Mouse (Mus musculus) right cerebral cortex, postnatal 36 days (tissue): ENCODE measurements around the gene Mroh9.

ENCODE experiments used
- DNase-seq, 2 experiments: peaks; one replicate each; pipeline ENCODE4 v3.0.0; 2022; ENCODE audit warnings: low spot score in 2 of 2, mixed read lengths in 1 of 2

Gene Mroh9

DNA sequence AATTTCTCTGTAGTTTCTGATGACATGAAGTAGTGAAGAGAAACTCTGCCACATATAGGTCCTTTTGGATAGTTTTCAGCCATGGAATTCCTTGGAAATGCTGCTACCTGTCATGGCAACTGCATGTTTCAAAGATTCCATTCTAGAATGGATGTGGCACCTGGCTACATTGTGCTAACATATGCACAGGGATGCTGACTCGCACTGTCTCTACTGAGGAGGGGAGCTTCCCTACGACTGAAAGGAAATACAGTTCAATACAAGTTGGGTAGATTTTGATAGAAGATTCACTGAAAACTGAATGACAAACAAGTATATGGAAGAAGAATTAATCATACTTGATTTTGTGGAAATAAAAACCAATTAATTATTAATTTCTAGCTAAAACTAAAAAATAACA, at the start of gene Mroh9:
Mroh9 (minus strand) TSS at position 101 of the 400 bp plus-strand sequence.
- no peak for DNase-seq

DNA sequence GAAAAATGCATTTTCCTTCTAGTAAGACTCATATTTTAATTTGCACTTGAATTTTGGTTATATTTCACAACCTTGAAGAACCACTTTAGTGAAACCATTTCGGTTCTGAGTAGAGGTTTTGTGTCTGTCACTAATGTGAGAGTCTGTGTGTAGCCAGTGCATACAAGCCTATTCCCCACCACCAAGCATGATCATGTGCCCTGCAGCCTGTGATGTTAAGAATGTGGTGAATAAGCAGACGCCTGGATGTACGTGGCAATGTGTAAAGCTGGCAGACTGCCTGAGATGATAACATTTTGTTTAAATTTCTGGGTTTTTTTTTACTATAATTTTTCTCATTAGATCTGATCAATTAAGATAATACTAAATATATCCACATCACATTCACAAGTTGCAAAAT, 44.5 kb upstream of the Mroh9 start:
- no peak for DNase-seq

DNA sequence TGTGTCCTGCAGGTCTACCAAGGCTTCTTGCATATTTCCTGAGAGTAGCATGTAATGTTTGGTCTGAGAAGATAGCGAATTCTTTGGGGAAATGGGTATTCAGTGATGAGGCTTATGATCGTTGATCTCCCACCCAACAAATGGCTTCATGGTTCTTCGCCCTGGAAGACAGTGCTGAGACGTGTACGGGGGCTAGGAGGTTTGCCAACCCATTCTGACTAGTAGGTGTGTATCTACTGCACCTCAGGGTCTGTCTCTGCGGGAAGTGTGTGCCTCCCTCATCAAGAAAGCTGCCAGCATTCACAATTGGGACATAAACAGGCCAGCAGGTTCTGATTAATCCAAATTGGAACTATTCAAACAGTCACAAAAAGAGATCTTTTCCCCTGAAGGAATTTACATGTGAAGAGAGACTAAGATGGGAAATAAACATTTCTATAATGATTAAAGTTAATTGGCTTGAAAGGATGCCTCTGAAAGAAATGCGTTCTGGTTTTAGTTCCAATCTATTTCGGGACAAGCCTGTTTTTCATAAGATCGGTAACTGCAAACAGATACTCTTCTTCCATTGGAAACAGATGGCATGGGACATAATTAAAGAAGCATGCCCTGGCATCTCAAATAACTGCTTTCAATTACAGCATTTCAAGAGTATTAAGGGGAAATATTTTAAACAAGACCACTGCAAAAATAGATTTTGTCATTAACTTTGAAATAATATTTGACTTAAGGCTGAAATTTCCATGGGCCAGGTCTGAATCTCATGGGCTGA, 43.8 kb upstream of the Mroh9 start:
- DNase-seq, result no peak

DNA sequence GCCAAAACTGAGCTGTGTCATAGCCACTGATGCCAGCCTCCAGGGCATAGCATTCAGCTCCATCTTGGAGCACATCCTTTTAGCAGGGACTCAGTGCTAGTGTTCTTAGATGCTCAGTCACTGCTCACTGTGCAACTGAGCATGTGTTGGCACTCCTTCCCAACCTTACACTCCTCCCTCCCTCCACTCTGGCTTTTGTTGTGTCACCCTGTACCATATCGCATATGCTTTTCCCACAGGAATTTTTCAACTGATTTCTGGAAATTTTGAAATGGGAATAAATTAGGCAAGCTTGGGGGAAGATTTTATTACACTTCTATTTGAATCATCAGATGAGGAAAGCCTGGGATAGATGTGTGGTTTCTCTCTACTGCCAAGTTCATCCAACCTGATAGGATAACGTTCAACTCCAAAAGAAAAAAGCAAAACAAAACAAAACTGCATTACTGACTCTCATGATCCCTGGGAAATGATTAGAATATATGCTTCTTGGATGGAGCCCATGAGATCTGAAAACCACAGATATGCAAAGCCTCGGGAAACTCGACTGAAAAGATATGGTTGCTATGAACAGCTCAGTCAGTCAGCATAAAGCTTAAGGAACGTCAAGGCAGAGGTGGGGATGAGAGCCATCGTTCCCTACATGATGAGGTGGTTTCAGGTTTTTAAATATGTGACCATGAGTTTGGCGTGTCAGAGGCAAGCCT, 40.9 kb upstream of the Mroh9 start:
- DNase-seq, result no peak

DNA sequence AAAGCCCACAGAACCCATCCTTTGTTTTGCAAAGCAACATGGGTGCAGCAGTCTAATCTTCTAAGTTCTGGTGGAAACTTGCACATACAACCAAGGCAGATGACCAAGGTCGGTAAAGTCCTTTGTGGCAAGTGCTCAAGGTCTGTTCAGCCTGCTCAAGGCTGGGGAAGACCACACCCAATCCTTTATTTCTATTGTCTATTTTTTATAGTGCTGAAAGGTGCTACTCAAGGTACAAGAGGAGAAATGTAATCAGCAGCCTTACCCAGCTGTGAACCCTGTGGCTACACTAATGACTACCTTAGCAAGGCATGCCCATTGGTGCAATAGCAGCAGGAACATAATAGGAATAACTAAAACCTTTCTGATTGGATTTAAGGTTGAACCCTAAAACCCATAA, 36.9 kb upstream of the Mroh9 start:
- no peak for DNase-seq

DNA sequence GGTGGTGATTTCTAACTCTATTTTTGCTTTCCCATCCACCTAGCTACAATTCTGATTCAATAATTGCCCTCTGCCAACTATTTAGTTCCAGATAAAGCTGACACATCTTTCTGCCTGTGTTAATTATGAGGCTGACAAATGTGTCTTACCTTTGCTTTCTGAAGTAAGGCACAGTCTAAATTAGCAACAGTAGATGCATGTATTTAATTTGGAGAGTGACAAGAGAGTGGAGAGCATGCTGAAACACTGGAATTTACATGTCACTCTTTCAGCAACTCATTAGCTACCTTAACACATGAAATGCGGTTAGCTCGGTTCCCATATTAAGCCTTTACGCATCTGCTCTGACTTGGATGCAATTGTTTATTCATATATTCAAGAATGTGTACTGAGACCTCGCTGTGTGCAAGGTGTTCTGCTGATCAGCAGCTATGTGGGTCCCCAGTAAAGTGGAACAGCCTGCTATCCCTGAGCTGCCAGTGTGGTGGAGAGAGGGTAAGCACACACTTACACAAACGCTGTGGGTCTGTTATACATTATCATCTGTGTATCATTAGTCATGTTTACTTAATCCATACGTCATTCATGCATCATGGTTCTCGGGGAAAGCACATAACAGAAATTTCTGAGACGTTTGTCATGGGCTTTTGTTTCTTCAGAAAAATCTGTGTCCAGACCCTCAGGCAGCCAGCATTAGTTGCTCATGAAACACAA, 28.1 kb upstream of the Mroh9 start:
- no peak for DNase-seq

DNA sequence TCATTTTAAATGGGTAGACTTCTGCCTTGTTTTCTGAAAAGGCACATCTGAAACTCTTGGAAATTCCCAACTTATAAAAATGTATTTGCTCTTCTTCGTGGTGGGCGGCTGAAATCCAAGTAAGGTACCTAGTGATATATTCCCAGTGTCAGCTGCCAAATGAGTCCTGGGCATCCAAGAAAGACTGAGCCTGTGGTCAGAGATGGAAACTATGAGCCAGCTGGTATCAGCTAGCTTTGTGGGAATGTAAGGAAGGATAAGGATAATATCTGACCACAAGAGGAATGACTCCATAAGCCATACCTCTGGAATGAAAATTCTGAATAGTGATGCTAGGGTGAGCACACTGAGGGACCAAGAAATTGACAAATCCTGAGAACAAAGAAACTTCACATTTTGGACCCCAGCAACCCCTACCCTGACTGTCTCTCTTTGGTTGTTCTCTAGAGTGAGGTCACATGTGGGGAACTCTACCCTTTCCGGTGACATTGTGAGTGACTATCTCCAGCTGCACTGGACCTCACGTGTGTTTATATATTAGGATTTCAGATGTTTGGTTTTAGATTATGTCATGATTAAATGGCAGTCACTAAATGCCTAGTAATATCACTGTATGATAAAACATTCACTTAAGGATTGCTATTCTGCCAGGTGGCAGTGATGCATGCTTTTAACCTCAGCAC, 27.2 kb upstream of the Mroh9 start:
- no peak for DNase-seq

DNA sequence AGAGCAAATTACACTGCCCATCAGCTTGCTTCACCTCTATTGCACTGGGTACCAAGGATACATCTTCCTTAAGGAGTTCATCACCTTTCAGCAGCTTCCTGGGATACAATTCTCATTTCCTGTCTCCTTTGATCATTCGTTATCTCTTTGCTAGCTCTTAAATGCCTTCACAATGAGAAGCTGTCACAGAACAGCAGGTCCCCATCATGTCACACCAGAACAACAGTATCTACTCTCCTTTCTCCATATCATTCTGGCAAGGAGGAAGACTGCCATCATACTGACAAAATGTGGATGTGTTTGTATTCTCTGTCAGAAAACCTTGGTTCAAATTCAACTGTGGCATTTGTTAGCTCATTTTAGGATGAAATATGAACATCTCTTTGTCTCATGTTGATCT, 19.5 kb upstream of the Mroh9 start:
- no peak for DNase-seq

DNA sequence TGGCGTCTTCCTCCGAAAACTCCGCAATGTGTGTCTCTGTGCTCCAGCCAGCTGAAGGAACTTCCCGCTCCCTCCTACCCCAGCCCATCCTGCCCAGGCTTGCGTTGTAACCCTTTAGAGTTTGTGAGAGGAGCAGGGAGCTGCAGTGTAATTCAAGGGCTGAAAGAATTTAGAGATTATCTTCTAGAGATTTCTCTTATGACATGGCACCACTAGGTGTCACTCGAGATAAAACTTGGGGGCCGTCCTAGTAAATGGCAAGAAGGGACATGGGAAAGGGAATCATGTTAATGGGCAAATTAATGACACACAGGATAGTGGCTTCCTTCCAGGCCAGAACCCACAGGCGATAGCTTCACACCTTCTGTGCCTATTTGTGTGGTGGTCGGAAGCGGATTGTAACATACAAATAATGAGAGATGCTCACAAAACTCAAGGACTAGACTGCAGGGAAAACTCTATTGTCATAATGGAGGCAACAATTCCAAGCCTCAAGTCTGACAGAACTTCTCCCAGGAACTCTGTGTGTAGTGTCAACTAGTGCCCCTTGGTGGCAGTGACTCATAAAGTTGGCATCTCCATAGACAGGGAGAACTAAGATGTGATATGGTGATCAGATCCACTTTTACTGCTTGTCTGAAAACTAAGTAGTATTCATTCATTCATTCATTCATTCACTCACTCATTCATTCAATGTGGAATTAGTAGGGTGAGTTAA, 6.1 kb upstream of the Mroh9 start:
- no peak for DNase-seq

DNA sequence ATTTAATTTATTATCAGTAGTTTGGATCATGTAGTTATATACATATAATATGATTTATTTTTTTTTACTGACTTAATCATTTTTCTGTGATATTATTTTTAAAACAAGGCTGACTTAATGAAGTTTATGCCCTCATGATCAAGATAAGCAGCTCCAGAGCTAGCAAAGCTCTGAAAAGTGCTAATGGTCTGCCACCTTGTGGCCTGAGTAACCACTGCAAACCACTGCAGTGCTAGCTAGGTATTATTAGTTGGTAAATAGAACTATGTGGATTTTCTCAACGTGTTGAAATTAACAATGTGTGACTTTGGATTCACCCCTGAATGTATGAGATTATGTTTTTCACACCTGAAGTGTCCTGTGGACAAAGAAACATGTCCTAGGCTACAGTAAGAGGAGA, 15.0 kb downstream of the Mroh9 start:
- DNase-seq, result peak in 1 of 2 experiments; percentile 8

DNA sequence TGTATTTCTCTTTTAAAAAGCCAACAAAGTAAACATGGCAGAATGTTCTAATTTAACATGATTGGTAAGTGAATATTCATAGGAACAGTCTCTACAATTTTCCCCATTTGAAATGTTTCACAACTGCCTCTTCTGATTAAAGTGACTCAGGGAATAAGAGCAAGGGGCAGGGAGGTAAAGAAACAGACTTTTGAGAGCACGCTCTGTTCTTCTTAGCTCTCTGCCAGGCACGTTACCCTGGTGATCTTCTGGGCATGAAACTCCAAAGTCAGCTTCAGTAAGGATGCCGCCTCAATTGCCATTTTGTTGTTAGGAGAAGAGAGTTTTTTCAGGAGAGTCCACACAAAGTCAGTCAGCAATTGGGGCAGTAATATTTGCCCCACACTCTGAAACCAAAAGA, 25.1 kb downstream of the Mroh9 start:
- peak in 1 of 2 experiments; percentile 8 for DNase-seq

DNA sequence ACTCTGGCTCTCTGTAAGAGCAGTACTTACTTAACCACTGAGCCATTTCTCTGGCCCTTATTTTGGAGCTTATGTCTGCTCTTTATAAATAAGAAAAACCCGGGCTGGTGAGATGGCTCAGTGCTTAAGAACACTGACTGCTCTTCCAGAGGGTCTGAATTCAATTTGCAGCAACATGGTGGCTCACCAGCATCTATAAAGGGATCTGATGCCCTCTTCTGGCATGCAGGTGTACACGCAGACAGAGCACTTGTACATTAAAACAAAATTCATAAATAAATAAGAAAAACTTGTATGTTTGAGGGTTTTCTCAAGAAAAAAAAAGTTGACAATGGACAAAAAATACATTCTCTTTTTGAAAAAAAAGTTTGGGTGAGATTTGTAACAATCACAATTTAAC, 28.1 kb downstream of the Mroh9 start:
- DNase-seq, result no peak

DNA sequence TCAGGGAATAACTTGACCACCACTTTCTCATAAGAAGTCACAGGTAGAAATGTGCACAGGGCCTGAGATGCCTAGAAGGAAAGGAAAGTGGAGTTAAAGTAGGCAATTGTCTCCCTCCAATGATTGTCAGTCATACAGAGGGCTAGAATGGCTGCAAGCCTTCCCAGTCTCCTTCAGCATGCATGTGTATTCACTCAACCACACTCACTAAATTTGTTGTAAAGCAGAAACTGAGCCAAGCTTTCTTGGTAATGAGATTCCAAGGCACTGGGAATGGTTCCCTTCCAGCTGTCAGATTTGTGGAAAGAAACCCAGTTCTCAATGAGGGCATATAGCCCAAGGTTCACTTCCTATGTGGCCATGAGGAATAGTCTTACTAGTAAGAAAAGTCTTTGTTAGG, 29.8 kb downstream of the Mroh9 start:
- DNase-seq, result no peak

DNA sequence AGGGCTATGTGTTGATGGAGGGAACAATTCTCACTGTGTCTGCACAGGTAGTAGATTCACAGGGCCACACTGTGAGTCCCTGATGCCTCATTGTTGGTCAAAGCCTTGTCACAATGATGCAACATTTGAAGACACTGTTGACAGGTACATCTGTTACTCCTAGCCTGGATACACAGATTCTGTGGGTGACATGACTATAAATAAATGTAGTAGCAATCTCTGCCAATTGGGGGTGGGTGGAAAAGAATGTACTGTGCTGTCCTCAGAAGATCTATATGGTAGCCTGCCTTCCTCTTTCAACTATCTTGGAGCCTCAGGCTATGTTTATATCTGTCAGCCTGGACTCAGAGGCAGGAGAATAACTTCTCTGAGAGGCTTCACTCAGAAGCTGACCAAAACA, 62.4 kb downstream of the Mroh9 start:
- DNase-seq, result peak in 1 of 2 experiments; percentile 2

DNA sequence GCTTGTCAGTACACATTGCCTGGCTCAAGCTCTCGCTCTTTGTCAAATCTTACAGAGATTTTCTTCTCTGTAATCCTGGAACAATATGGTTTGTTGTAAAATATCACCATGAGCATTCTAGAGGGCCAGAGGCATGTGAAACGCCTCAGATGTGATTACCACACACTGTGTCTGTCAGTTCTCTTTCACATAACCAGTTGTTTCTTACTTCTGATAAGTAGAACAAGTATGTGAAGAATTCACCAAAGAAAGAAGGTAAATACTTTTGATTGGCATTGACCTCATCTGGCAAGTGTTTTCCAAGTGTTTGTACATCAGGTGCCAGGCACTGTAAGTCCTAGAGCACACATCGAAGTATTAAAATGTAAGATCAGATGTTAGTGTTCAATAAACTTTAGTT, 76.2 kb downstream of the Mroh9 start:
- no peak for DNase-seq

DNA sequence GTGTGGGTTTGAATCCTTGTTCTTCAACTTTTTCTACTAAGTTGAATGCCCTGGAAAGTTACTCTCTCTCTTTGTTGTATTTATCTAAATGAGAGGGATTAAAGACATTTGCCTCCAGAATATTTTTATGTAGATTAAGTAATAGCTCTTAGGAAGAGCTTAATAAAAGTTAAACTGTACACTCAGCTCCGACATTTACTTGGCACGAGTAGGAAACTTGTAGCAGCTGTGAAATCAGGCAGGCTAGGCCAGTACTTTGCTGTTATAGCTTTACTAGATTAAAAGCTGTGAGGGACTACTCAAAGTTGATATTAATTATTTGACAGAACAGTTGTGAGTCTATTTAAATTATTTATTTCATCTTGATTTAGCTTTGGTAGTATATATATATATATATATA, 82.0 kb downstream of the Mroh9 start:
- no peak for DNase-seq

DNA sequence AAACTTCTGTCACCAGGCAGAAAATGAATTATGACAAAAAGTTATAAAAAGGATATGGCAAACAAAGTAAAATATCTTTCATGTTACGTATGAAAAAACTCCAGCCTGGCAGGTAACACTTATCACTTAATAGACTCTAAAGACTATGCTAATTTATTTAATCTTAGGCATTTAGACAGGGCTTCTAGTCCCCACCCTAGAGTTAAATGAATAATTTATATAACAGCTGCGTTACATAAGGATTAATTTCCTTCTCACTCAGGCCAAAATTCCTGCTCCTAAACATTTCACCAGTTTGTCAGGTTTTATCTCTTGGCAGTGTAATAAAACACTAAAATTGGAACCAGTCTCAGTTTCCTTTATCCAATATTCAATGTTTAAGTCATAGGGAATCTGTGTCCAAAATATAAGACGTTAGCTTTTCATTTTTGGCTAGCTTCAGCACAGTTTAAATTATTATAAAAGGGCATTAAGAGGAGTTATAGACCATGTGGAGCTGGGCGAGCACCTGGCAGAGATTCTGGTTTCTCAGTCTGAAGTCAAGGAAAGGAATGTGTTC, 84.1 kb downstream of the Mroh9 start:
- DNase-seq, result no peak

DNA sequence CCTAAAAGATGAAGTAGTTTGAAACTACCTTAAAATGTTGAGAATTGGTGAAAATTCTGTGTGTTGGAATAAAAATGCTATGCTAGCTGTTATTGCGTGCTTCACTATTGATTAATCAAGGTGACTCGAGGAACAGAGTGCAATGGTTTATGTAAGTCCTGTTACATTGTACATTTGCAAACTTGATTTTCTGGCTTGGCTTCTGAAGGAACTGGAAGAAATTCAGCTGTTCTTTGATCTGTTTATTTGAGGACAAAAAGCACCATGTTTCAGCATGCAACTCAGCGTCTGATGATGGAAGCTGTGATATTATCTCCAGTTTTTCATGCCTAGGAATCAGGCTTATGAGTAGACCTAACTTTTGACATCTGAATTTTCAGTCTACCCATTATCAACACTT, 97.9 kb downstream of the Mroh9 start:
- no peak for DNase-seq

DNA sequence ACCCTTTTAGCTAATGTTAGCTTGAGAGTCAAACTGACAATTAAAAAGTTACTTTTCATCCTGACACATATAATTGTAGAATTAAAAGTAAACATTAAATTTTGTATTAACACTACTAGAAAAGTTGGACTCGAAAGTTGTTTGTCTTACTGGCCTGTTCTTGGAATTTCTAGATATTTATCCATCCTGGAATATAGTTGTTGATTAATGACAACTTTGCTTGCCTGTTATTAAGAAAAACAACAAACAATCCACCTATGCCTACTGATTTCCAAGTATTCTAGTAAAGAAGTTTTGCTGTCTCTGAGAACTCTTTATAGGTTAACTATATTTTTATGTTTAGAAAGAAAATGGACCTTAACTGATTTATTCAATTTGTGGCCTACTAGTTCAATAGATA, 98.7 kb downstream of the Mroh9 start:
- no peak for DNase-seq

DNA sequence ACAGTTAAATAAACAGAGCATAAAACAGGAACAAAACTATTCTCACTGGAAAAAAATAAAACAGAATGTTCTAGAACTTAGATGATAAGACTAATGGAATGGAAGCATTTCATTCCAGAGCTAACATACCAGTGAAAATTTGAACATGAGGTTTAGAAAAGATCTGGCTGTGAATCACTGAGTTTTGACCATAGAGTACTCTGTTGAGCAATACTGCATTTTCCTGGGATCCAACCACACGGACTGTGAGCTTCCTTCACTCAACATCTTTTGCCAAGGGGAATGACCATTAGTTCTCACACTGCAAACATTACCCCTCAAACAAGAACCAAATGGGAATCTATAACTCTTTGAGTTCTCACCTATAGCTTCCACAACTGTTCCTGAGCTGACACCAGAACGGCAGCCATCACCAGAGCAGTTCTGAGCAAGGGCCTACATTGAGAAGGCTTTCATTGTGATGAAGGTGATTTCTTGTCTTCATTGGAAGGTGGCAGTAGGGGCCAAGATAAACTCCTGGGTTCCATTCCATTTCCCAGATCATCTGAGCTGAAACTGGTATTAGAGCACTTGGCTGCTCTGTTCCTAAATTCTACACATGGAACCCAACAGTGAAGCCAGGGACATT, 99.2 kb downstream of the Mroh9 start:
- no peak for DNase-seq

DNA sequence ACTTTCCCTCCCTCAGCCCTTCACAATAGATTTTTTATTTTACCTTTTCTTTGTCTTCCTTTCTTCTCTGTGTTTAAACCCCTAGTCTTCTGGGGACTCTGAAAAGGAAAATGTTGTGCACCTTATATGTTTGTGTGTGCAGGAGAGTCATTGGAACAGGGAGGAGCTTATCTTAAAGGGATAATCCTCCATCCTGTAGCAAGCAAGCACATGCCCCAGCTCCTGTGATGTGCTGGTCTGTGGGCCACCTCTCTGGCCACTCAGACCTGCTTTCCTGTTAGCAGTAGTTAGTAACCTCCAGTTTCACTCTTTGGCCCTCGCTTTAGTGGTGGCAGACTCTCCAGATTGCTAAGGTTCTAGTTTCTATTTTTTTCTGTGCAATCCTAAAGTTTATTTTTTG, 101.0 kb downstream of the Mroh9 start, which contains the start of gene Fmo3:
Fmo3 (minus strand) TSS at position 101 of the 400 bp plus-strand sequence.
- no peak for DNase-seq
